Mouse (Mus musculus) lung, postnatal 0 days (tissue): ENCODE measurements around the gene Lgr6.

Source experiments
- CTCF ChIP-seq: IDR thresholded peaks from 2 replicates; pipeline ENCODE4 v1.5.1; 2016; ENCODE audit warnings: antibody characterized with exemption, mild to moderate bottlenecking
- EP300 ChIP-seq: IDR thresholded peaks from 2 replicates; pipeline ENCODE4 v1.6.1; 2016; ENCODE audit warnings: antibody characterized with exemption, mild to moderate bottlenecking, control low read depth

DNA sequence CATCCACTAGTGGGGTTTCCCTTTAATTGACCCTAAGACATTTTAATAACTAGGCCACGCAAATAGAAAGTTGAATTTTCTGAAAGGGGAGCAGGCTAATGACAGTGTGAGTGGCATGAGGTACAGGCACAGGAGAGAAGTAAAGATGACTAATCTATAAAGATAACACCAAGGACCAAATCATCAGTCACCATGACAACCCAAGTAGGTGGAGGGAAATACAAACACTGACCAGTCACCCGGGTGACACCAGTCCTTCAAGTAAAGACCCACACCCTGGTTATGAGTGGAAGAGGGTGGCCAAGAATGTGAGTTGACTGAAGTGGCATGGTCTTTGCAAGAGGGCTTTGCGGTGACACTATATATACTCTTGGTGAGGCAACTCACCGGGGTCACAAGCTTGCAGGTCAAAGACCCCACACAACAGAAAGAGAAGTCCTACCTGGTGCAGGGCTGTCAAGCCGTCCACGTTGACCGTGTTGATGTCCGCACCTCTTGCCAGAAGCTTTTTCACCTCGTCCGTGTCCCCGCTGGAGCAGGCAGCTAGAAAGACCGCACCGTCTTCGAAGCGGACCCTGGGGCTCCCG, 149.9 kb downstream of the Lgr6 start:
- TF ChIP-seq EP300 = no peak
- TF ChIP-seq CTCF = no peak
